Mouse (Mus musculus) myocyte (in vitro differentiated cells): ENCODE measurements around the gene Abcf1. TPM values are rescaled to one million over a fixed set of nuclear protein-coding genes. Genes with fewer than 3 reads are reported as not detected.

Source experiments
- H3K27me3 ChIP-seq: one replicate; pipeline ENCODE4 v1.6.1; 2011; ENCODE audit not compliant: control insufficient read depth, insufficient read depth, insufficient read length
- H3K36me3 ChIP-seq: one replicate; pipeline ENCODE4 v1.6.1; 2011; ENCODE audit not compliant: control insufficient read depth, insufficient read depth
- H3K4me2 ChIP-seq: one replicate; pipeline ENCODE4 v1.6.1; 2011; ENCODE audit warnings: low read depth, control low read depth
- H3K4me3 ChIP-seq: one replicate; pipeline ENCODE4 v1.5.1; 2011; ENCODE audit warnings: mild to moderate bottlenecking, control low read depth, moderate library complexity
- H3K79me2 ChIP-seq: one replicate; pipeline ENCODE4 v1.6.1; 2011; ENCODE audit not compliant: control insufficient read depth, insufficient read depth
- H3ac ChIP-seq: one replicate; pipeline ENCODE4 v1.6.1; 2011; ENCODE audit not compliant: control insufficient read depth, insufficient read length
- CEBPB ChIP-seq: IDR thresholded peaks from 2 replicates; pipeline ENCODE4 v1.6.1; 2011; ENCODE audit warnings: mild to moderate bottlenecking, moderate library complexity; ENCODE audit not compliant: poor library complexity, insufficient read depth, severe bottlenecking
- E2F4 ChIP-seq: IDR thresholded peaks from one replicate; pipeline ENCODE4 v1.6.1; 2011; ENCODE audit warnings: mild to moderate bottlenecking, control low read depth, moderate library complexity; ENCODE audit not compliant: insufficient read depth
- MAX ChIP-seq: IDR thresholded peaks from one replicate; pipeline ENCODE4 v1.6.1; 2011; ENCODE audit warnings: low read depth, mild to moderate bottlenecking, control low read depth
- MYOD1 ChIP-seq, 3 experiments: IDR thresholded peaks; one replicate each; pipeline ENCODE4 v1.6.1; 2011; ENCODE audit warnings: control low read depth in 2 of 3, low read depth in 2 of 3, mild to moderate bottlenecking in 2 of 3, moderate library complexity in 1 of 3; ENCODE audit not compliant: insufficient read length in 2 of 3, control insufficient read depth in 1 of 3
- MYOG ChIP-seq, 3 experiments: IDR thresholded peaks; one replicate each; pipeline ENCODE4 v1.6.1; 2011; ENCODE audit warnings: control low read depth in 2 of 3, low read depth in 2 of 3, mild to moderate bottlenecking in 2 of 3; ENCODE audit not compliant: insufficient read length in 2 of 3, control insufficient read depth in 1 of 3, insufficient read depth in 1 of 3
- POLR2A ChIP-seq: IDR thresholded peaks from one replicate; pipeline ENCODE4 v1.6.1; 2011; ENCODE audit warnings: low read depth, mild to moderate bottlenecking, control low read depth, moderate library complexity; ENCODE audit not compliant: insufficient read length
- POLR2AphosphoS2 ChIP-seq: IDR thresholded peaks from one replicate; pipeline ENCODE4 v1.6.1; 2011; ENCODE audit warnings: low read depth, control low read depth; ENCODE audit not compliant: insufficient read length
- REST ChIP-seq: IDR thresholded peaks from one replicate; pipeline ENCODE4 v1.6.1; 2011; ENCODE audit warnings: mild to moderate bottlenecking, control low read depth, moderate library complexity; ENCODE audit not compliant: insufficient read depth, insufficient read length
- SRF ChIP-seq: IDR thresholded peaks from one replicate; pipeline ENCODE4 v1.6.1; 2011; ENCODE audit warnings: low read depth; ENCODE audit not compliant: control insufficient read depth, insufficient read length
- TCF12 ChIP-seq: IDR thresholded peaks from one replicate; pipeline ENCODE4 v1.6.1; 2011; ENCODE audit warnings: mild to moderate bottlenecking, control low read depth; ENCODE audit not compliant: poor library complexity, insufficient read depth, severe bottlenecking
- TCF3 ChIP-seq: IDR thresholded peaks from one replicate; pipeline ENCODE4 v1.6.1; 2011; ENCODE audit warnings: low read depth, control low read depth; ENCODE audit not compliant: insufficient read length
- USF1 ChIP-seq: IDR thresholded peaks from one replicate; pipeline ENCODE4 v1.6.1; 2011; ENCODE audit warnings: low read depth, mild to moderate bottlenecking, control low read depth, moderate library complexity
- polyA plus RNA-seq: library from polyadenylated mRNA; unstranded; fragments of >200 nt; fragmentation: generic; extraction: Trizol; gene quantifications from one replicate; pipeline ENCODE4 v1.2.1, GENCODE M21; 2012; ENCODE audit warnings: missing spikeins

Gene Abcf1
- polyA plus RNA-seq, 1 experiment: 90.1 TPM

DNA sequence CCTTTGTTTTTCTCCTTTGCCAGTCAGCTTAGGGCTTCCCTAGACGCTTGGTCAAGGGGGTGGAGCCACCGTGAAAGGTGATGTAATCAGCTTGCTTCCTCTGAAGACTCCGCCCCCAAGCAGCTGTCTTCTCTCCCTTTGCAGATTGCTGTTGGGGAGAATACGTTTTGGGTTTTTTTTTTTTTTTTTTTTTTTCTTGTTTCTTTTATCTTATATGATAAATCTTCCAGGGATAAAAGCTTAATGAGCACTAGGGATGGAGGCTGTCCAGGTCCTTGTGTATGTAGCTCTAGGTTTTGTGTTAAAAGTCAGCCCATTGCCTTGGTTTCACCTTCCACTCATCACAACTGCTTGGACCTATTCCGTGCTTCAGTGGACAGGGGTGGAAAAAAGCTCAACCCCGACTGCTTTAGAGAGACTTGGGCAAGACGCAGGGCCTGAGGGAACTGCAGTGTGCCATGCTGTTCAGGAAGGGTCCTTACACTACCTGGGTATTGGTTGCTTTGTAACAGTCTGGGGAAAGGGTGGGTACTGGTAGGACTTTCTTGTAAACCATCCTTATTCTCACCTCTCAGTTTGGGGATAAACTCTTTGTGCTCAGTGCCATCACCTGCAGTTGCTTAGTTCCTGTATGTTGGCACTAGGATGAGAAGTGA lies 50.4 kb downstream of the Abcf1 start:
- TF ChIP-seq POLR2AphosphoS2: peak; percentile 100
- no peak for TF ChIP-seq REST
- no peak for TF ChIP-seq MAX
- no peak for TF ChIP-seq TCF3
- TF ChIP-seq MYOG (IDR thresholded peaks at IDR 0.05; ENCODE audit: control insufficient read depth in 1 of 3, insufficient read depth in 1 of 3, insufficient read length in 2 of 3, low read depth in 2 of 3): peak in 2 of 3 experiments; percentile 61 to 68
- TF ChIP-seq E2F4: no peak
- TF ChIP-seq USF1: no peak
- no peak for TF ChIP-seq TCF12
- TF ChIP-seq MYOD1 (IDR thresholded peaks at IDR 0.05; ENCODE audit: control insufficient read depth in 1 of 3, insufficient read length in 2 of 3, low read depth in 2 of 3): peak in 2 of 3 experiments; percentile 51 to 74
- TF ChIP-seq SRF: no peak
- TF ChIP-seq CEBPB: peak; percentile 73
- TF ChIP-seq POLR2A: peak; percentile 62
- Histone ChIP-seq H3K79me2 (peaks cover 49% of the 10 kb centered on the region), H3K36me3 (peaks cover 28% of the 10 kb centered on the region), H3K4me3 (peak overlapping the region; percentile 96), H3K4me2 (peak overlapping the region; percentile 97), H3K27me3 (no peaks in the 10 kb centered on the region), H3ac (no peak overlapping the region)

DNA sequence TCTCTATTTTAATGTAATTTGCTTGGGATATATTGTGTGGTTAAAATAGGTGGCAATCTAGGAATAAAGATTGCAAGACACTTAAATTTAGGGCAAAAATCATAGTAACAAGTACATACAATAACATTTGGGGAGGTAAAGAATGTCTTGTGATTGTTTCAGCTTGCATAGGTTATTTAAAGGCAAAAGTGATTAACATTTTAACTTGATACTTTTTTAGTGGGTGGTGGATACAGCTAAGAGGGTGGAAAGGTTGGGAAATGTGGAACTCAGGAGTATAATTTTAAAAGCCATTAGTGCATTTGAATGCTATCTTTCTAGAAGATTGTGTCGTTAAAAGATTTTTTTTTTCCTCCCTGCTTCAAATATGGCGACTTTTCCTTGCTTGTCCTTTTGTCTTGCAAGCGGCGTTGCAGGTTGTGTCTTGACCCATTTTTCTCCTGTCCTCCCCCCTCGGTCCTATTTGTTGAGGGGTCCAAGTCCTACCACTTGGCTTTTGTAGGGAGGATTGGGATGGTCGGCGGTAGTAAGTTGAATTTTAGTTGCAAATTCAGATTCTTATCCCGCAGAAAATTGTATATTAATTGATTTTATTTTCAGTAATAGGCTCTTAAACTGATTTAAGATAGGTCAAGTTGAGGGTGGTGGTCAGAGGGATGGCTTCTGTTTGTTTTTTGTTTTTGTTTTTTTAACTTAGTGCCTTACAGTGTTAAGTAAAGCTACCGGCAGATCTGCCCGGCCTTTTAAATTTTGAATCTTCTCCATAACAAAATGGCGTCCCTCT lies 51.1 kb downstream of the Abcf1 start:
- peaks cover 51% of the 10 kb centered on the region for H3K79me2 ChIP-seq
- H3K36me3 ChIP-seq: peaks cover 26% of the 10 kb centered on the region
- peak overlapping the region; percentile 96 for H3K4me3 ChIP-seq
- TF ChIP-seq MYOD1 (IDR thresholded peaks at IDR 0.05; ENCODE audit: control insufficient read depth in 1 of 3, insufficient read length in 2 of 3, low read depth in 2 of 3): no peak
- TF ChIP-seq POLR2A: peak; percentile 49
- peak; percentile 95 for TF ChIP-seq POLR2AphosphoS2
- TF ChIP-seq TCF3: no peak
- TF ChIP-seq MYOG (IDR thresholded peaks at IDR 0.05; ENCODE audit: control insufficient read depth in 1 of 3, insufficient read depth in 1 of 3, insufficient read length in 2 of 3, low read depth in 2 of 3): no peak
- H3K27me3 ChIP-seq: no peaks in the 10 kb centered on the region
- peak overlapping the region; percentile 92 for H3ac ChIP-seq
- H3K4me2 ChIP-seq: peak overlapping the region; percentile 97

DNA sequence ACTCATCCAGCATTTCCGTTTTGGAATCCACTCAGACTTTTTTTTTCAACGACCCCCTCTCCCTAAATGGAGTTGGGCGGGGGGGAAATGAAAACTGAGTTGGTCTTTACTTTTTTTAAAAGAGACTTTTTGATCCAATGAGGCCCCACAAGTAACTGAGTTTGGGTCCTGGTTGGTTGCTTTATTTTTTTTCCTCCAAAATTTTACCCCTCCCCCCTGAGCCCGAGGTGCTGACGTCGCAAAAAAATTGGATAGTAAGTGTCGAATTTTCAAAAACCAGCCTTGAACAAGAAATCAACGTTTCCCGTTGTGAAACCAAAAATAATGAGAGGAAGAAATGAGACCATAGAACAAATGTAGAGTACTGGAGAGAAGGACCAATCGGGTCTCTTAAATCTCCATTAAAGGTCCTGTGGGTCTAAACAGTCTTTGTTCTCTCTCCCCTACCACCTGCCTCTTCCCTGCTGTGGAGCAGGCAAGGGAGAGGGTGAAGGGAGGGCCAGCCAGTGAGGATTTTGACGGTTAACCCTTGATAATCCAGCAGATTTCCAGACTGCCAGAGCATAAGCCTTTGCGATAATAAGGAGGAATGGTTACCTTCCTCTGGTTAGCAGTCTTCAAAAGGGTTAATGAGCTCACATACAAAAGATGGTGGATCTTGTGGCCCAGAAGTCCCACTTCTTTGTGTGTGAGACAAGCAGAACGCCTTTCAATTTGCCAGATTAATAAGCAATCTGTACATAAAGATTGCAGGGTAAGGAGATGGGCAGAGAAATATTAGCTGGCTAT lies 51.9 kb downstream of the Abcf1 start:
- H3K79me2 ChIP-seq: peaks cover 52% of the 10 kb centered on the region
- no peaks in the 10 kb centered on the region for H3K27me3 ChIP-seq
- peak overlapping the region; percentile 92 for H3ac ChIP-seq
- TF ChIP-seq POLR2AphosphoS2 (peak; percentile 95), MYOD1 (IDR thresholded peaks at IDR 0.05; ENCODE audit: control insufficient read depth in 1 of 3, insufficient read length in 2 of 3, low read depth in 2 of 3) (no peak), MYOG (IDR thresholded peaks at IDR 0.05; ENCODE audit: control insufficient read depth in 1 of 3, insufficient read depth in 1 of 3, insufficient read length in 2 of 3, low read depth in 2 of 3) (no peak), E2F4 (no peak), POLR2A (peak; percentile 51), REST (no peak), CEBPB (no peak), USF1 (no peak), SRF (no peak)
- H3K36me3 ChIP-seq: peaks cover 29% of the 10 kb centered on the region
- H3K4me2 ChIP-seq: peak overlapping the region; percentile 97
- peak overlapping the region; percentile 96 for H3K4me3 ChIP-seq

DNA sequence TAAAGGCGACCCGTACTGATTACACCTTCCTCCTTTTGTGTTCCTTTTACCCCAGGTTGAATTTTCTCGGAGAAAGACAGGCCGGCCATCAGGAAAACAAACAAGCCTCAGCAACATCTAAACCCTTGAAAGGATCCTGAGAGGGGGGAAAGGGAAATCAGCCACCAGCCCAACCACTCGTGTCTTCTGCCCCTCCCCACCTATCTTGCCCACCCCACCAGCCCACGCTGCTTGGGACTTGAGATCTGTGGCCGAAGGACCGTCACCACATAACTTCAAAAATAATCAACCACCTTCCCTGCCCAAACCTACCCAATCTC lies 52.5 kb downstream of the Abcf1 start:
- Histone ChIP-seq H3K27me3 (no peaks in the 10 kb centered on the region), H3K36me3 (peaks cover 34% of the 10 kb centered on the region), H3K79me2 (peaks cover 54% of the 10 kb centered on the region), H3ac (peak overlapping the region; percentile 92), H3K4me2 (peak overlapping the region; percentile 97), H3K4me3 (peak overlapping the region; percentile 96)
- TF ChIP-seq E2F4 (no peak), USF1 (no peak), MYOG (IDR thresholded peaks at IDR 0.05; ENCODE audit: control insufficient read depth in 1 of 3, insufficient read depth in 1 of 3, insufficient read length in 2 of 3, low read depth in 2 of 3) (no peak), TCF12 (no peak), MYOD1 (IDR thresholded peaks at IDR 0.05; ENCODE audit: control insufficient read depth in 1 of 3, insufficient read length in 2 of 3, low read depth in 2 of 3) (no peak), SRF (no peak), POLR2A (no peak), REST (no peak), MAX (no peak)
